Mouse (Mus musculus) heart, adult 2 months (tissue): ENCODE measurements at regions not wholly inside any gene's neighbourhood (a gene's known extent, or its start where the extent isn't known, plus 50 kb on each side); places are given as distances from the start of the nearest gene placed in this dataset.

Experiments
- DNase-seq, 2 experiments: peaks; one replicate each; pipeline ENCODE4 v3.0.0; 2021
- H3K27ac ChIP-seq: fragments of 200-600 bp; 2 replicates; pipeline ENCODE4 v1.8.1; 2022
- H3K27me3 ChIP-seq: fragments of 200-500 bp; 2 replicates; pipeline ENCODE4 v1.6.1; 2012; ENCODE audit warnings: mild to moderate bottlenecking, low read length, inconsistent platforms, mixed read lengths; ENCODE audit not compliant: control insufficient read depth, insufficient read depth
- H3K36me3 ChIP-seq: fragments of 200-500 bp; 2 replicates; pipeline ENCODE4 v1.6.1; 2012; ENCODE audit warnings: low read length, inconsistent platforms; ENCODE audit not compliant: control insufficient read depth, insufficient read depth
- H3K4me1 ChIP-seq: fragments of 200-500 bp; 2 replicates; pipeline ENCODE4 v1.6.1; 2011; ENCODE audit warnings: low read length; ENCODE audit not compliant: control insufficient read depth, insufficient read depth
- H3K4me3 ChIP-seq: fragments of 200-600 bp; 2 replicates; pipeline ENCODE4 v1.8.1; 2022
- H3K79me2 ChIP-seq: fragments of 200-500 bp; replicated peaks from 2 replicates; pipeline ENCODE4 v1.6.1; 2012; ENCODE audit warnings: mild to moderate bottlenecking, inconsistent platforms, low read length, moderate library complexity, mixed read lengths; ENCODE audit not compliant: control insufficient read depth, insufficient read depth
- H3K9ac ChIP-seq: fragments of 200-500 bp; 2 replicates; pipeline ENCODE4 v1.6.1; 2012; ENCODE audit warnings: low read depth, mild to moderate bottlenecking, control low read depth, inconsistent platforms, low read length, mixed read lengths
- CTCF ChIP-seq: fragments of 200-600 bp; IDR thresholded peaks from 2 replicates; pipeline ENCODE4 v1.8.1; 2022; ENCODE audit warnings: antibody characterized with exemption, mild to moderate bottlenecking, moderate library complexity
- EP300 ChIP-seq: fragments of 200-500 bp; IDR thresholded peaks from 2 replicates; pipeline ENCODE4 v1.6.1; 2011; ENCODE audit warnings: low read depth, low read length, control low read depth; ENCODE audit not compliant: insufficient read depth
- POLR2A ChIP-seq: fragments of 200-500 bp; IDR thresholded peaks from 2 replicates; pipeline ENCODE4 v1.6.1; 2011; ENCODE audit warnings: mild to moderate bottlenecking, low read depth, low read length, control low read depth; ENCODE audit not compliant: insufficient read depth
- WGBS: fragments of 180-500 bp; shearing (Covaris S2); methylation state at CpG from one replicate; pipeline ENCODE4 v1.1.7; 2018; 5-methylcytosine and 5-hydroxymethylcytosine counted together
- intact Hi-C: fragments of 180-260 bp; cut with DNase I; formaldehyde crosslinking; loops from one replicate; pipeline ENCODE4 v1.15.1; 2025

DNA sequence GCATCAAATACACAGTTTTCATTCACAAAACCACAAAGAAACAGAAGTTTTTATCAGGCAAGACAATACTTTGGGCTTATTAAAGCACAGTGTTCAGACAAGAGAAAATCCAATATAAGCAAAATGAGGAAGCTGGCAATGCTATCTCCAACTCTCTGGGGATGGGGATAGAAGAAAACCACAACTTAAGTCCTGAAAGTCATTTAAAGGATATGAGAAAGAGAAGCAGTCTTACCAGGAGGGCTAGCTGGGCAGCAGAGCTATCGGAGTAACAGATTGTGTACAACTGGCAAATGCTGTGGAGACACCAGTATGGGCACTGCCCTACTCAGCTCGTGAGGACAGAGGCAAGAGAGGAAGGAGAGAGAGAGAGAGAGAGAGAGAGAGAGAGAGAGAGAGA, 262.9 kb upstream of the Rarb start:
- intact Hi-C loops: no loop called here
- WGBS: 47% methylated on average over 2 of the region's 2 CpGs
- H3K27ac ChIP-seq: no peak overlapping the region
- H3K36me3 ChIP-seq: no peaks in the 10 kb centered on the region
- H3K27me3 ChIP-seq: no peaks in the 10 kb centered on the region
- no peaks in the 10 kb centered on the region for H3K79me2 ChIP-seq
- no peaks in the 10 kb centered on the region for H3K4me1 ChIP-seq
- TF ChIP-seq EP300 (no peak), CTCF (no peak), POLR2A (no peak)
- DNase-seq: no peak
- H3K9ac ChIP-seq: no peak overlapping the region
- no peak overlapping the region for H3K4me3 ChIP-seq

DNA sequence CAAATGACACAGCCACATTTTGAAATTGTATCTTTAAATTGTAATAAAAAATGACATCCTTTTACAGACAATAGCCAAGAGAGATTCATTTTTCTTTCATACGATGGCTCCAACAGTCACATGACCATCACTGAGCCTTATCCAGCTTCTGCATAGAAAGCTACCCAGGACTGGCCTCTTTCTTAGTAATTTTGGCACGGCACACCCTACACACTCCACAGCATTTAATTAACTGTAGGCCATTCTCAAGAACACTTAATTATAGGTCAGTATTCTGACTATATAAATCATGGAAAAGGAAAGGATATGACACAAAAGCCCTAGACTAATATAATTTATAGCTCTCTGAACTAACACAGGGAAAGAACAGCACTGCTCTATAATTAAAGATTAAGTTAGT, 260.6 kb upstream of the Rarb start:
- Histone ChIP-seq H3K36me3 (no peaks in the 10 kb centered on the region), H3K27ac (no peak overlapping the region), H3K4me1 (no peaks in the 10 kb centered on the region), H3K79me2 (no peaks in the 10 kb centered on the region), H3K9ac (no peak overlapping the region), H3K4me3 (no peak overlapping the region), H3K27me3 (no peaks in the 10 kb centered on the region)
- no peak for DNase-seq
- no peak for TF ChIP-seq CTCF
- no peak for TF ChIP-seq POLR2A
- TF ChIP-seq EP300: no peak
- 71% methylated on average over 2 of the region's 2 CpGs for WGBS
- intact Hi-C loops: no loop called here

- intact Hi-C loops: no loop called here
- 43% methylated on average over 1 of the region's 1 CpGs for whole genome bisulfite sequencing
- TF ChIP-seq CTCF: no peak
- TF ChIP-seq EP300: no peak
- no peak for TF ChIP-seq POLR2A
- Histone ChIP-seq H3K4me3 (no peak overlapping the region), H3K4me1 (no peaks in the 10 kb centered on the region), H3K27me3 (no peaks in the 10 kb centered on the region), H3K36me3 (no peaks in the 10 kb centered on the region), H3K27ac (no peak overlapping the region), H3K79me2 (no peaks in the 10 kb centered on the region), H3K9ac (no peak overlapping the region)
- no peak for DNase-seq
Observed at GRCm38 (mm10) chr14:17061358-17061757, 242.4 kb upstream of the Rarb start.

- no peak overlapping the region for H3K9ac ChIP-seq
- WGBS: 90% methylated on average over 1 of the region's 1 CpGs
- H3K27me3 ChIP-seq: no peaks in the 10 kb centered on the region
- TF ChIP-seq EP300 (no peak), CTCF (no peak), POLR2A (no peak)
- H3K79me2 ChIP-seq: no peaks in the 10 kb centered on the region
- H3K4me3 ChIP-seq: no peak overlapping the region
- H3K27ac ChIP-seq: no peak overlapping the region
- H3K36me3 ChIP-seq: no peaks in the 10 kb centered on the region
- H3K4me1 ChIP-seq: no peaks in the 10 kb centered on the region
- intact Hi-C loops: no loop called here
- DNase-seq: no peak
Observed at GRCm38 (mm10) chr14:17058438-17058837, 239.5 kb upstream of the Rarb start.

- WGBS: 87% methylated on average over 3 of the region's 3 CpGs
- no peak for DNase-seq
- H3K9ac ChIP-seq: no peak overlapping the region
- TF ChIP-seq POLR2A: no peak
- TF ChIP-seq CTCF: no peak
- intact Hi-C loops: no loop called here
- H3K27me3 ChIP-seq: no peaks in the 10 kb centered on the region
- no peaks in the 10 kb centered on the region for H3K4me1 ChIP-seq
- H3K36me3 ChIP-seq: no peaks in the 10 kb centered on the region
- no peak overlapping the region for H3K4me3 ChIP-seq
- H3K79me2 ChIP-seq: no peaks in the 10 kb centered on the region
- no peak overlapping the region for H3K27ac ChIP-seq
Observed at GRCm38 (mm10) chr14:17057355-17057754, 238.4 kb upstream of the Rarb start.

DNA sequence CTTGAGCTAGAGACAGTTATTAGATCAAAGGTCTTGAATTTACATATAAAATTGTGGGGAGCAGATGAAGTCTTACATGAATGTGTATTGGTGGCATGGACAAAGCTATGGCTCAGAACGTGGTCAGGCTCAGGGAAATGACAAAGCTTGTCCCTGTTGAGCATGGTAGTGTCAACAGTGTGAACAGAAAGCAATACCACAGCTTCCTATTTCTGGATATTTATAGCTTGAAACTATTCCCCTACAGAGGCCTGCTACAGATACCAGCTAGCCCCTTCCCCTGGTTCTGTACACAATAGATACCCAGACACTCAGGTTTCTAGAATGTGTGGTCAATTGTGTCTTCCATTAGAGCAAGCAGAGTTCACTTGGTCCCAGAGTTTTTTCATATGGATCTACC, 236.8 kb upstream of the Rarb start:
- Histone ChIP-seq H3K4me1 (no peaks in the 10 kb centered on the region), H3K4me3 (no peak overlapping the region), H3K27ac (no peak overlapping the region), H3K9ac (no peak overlapping the region), H3K27me3 (no peaks in the 10 kb centered on the region), H3K36me3 (no peaks in the 10 kb centered on the region), H3K79me2 (no peaks in the 10 kb centered on the region)
- DNase-seq: no peak
- 27% methylated on average over 1 of the region's 1 CpGs for WGBS
- TF ChIP-seq POLR2A (no peak), EP300 (no peak), CTCF (no peak)
- intact Hi-C loops: no loop called here

DNA sequence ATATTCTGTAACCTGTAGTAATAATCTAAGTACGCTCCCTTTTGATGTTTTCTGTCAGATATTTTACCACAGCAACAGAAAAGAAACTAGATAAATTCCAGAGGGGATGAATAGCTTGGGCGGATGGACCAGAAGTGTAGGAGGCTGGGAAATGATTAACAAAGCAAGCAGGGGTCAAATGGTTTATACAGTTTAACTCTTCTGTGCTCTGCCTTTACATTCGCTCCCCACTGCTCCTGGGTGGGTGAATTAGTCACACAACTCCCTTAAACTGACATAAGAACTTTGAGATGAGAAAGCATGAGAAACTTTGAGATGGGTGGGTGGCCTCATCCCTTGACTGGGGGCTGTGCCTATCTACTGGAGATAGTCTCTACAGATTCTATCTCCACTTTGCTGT, 235.4 kb upstream of the Rarb start:
- WGBS: 73% methylated on average over 3 of the region's 3 CpGs
- H3K79me2 ChIP-seq: no peaks in the 10 kb centered on the region
- H3K4me1 ChIP-seq: no peaks in the 10 kb centered on the region
- no peaks in the 10 kb centered on the region for H3K27me3 ChIP-seq
- intact Hi-C loops: no loop called here
- TF ChIP-seq POLR2A (no peak), CTCF (no peak), EP300 (no peak)
- H3K36me3 ChIP-seq: no peaks in the 10 kb centered on the region
- no peak for DNase-seq
- no peak overlapping the region for H3K27ac ChIP-seq
- no peak overlapping the region for H3K4me3 ChIP-seq
- H3K9ac ChIP-seq: no peak overlapping the region
